Mouse (Mus musculus) spleen, embryonic (tissue): ENCODE measurements at regions not wholly inside any gene's neighbourhood (a gene's known extent, or its start where the extent isn't known, plus 50 kb on each side); places are given as distances from the start of the nearest gene placed in this dataset.

Experiments
- CTCF ChIA-PET: fragments of 350-600 bp; sonication (Branson Sonifier 250); formaldehyde crosslinking; loops from one replicate; lab custom pipeline; 2022; lab: Charles Lee

DNA sequence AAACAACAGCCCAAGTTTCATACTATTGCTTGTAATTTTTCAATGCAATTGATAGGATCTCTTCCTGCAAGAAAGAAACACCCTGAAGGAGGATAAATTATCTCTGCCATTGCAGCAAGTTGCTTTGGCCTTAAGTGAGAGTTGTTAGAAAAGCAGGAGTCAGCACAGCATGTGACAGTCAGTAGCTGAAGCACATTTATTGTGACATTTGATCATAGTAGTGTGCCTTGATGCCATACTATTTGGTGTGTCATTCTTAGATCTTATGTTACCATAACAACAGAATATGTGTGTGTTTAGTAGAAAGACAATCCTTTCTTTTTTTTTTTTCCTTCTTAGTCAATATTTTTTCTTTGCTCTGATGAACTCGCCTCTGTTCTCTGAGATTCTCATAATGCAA lies 115.5 kb upstream of the Tusc1 start:
- CTCF ChIA-PET, result no interaction called here

DNA sequence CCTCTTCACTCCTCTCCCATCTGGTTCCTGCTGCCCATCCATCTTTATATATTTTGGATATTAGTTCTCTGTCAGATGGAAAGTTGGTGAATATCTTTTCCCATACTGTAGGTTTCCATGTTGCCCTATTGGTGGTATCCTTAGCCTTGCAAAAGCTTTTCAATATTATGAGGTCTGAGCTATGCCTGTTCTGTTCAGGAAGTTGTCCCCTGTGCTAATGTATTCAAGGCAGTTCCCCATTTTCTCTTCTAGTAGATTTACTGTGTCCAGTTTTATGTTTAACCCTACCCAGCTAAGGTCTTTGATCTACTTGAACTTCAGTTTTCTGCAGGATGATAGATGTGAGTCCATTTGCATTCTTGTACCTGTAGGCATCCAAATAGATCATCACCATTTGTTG lies 109.4 kb upstream of the Tusc1 start:
- CTCF ChIA-PET, result no interaction called here

DNA sequence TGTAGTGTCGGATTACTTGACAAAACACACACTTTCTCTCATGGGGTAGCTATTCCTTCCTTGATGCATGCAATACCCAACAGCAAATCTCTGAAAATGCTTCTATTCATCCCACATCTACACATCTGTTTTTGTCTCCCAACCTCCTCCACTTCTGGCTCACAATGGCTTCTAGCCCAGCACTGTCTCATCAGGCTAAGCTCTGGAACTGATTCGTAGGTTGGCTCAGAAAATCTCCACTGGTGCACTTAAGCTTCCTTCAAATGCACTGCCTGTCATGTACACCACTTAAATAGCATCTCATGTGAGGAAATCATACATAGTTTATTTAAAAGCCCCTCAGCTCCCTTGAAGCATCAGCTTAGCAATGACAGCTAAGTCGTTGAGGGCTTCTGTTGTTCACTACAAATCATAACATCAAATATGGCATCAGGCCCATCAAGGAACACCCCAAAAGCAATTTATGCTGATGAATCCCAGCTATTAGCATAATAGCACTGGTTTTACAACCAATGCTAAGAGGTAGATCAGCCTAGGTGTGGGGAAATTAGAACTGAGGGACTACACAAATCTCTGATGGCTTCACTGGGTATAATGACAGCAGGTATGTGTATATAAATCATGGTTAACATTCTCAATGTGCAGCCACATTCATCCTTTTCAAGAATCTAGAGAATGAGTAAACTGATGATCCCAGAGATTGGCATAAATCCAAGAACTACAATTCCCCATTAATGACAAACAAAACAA lies 103.5 kb upstream of the Tusc1 start:
- CTCF ChIA-PET, result no interaction called here

DNA sequence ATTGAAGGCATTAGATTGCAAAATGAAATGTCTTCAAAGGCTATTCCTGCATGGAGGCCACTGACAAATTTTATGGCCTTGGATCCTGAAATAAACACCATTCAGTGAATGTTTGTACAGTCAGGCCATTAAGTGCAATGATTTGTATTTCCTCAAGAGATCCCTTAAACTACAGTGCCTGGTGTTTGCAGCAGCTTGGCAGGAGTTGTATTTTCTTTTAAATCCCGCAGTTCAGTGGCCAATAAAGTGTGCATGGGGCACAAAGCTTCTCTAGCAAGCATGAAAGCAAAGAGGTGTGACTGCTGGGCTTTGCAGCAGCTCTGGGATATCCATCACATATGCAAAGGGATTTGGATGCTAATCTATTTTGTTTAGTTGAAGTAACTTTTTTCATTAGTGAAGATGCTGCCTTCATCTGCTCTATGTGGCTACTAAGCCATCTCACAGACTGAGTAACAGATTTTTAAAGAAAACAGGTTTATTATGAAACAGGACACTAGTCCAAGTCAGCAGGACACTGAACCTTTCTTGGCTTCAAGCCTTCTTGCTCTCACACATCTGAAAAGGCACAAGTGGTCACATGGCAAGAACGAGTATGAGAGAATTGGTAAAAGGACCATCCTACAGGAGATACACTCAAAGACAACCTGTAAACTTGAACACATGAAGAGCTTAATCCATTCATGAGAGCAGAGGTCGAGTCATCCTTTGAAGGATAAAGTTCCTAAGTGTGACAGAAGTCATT lies 102.2 kb upstream of the Tusc1 start:
- CTCF ChIA-PET, result no interaction called here

DNA sequence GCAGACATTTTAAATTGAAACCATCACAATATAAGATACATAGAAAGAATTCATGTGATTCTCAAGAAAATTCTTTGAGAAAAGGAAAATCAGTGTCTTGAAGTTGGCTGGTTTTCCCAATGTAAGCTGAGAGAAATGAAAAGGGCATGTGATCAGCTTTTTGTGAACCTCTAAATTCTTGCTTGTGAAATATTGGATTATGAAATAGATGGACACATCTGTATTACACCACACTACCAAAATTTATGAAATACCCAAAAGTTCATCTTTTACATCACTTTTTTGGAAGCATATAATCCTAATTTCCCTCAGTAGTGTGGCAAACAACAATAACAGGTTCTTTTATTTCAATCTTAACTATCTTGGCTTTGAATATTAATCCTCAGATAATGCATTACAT lies 77.4 kb upstream of the Tusc1 start:
- CTCF ChIA-PET, result no interaction called here

DNA sequence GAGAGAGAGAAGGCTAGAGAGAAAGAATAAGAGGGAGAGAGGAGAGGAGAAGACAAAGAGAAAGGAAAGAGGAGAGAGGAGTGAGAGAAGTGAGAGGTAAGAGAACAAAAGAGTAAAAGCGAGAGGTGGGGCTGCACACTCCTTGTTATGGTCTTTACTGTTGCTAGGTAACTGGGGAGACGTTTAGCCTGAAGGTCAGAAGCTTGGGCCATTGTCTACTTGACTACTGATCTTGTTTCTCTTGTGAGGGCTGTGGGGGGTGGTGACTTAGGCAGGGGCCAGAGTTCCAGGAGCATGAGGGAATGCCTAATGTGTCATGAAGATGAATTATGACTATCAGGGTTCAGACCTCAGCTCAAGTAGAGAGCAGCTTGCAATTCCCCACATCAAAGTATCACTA lies 71.6 kb upstream of the Tusc1 start:
- CTCF ChIA-PET, result no interaction called here

DNA sequence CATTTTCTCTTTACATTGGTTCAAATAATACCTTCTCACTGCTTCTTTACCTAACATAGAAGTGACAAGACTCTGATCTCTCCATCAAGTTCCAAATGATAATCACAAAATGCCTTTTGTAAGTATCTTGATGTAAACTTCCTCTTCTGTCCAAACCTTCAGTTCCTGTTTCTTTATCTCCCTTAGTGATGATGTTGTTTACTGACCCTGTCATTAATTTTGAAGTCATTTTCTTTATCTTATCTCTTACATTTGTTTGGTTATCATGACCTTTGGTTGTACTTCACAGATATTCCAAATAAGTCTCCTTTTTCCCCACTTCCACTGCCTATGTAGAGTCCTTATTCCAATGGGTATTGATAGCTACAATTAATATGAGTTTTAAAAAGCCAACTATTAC lies 65.3 kb upstream of the Tusc1 start:
- CTCF ChIA-PET, result no interaction called here
